Mouse (Mus musculus) layer of hippocampus, adult 9-11 months (tissue): ENCODE data around the gene Hspbap1.

ENCODE experiments used
- DNase-seq: peaks from one replicate; pipeline ENCODE4 v3.0.0; 2022

Gene Hspbap1

DNA sequence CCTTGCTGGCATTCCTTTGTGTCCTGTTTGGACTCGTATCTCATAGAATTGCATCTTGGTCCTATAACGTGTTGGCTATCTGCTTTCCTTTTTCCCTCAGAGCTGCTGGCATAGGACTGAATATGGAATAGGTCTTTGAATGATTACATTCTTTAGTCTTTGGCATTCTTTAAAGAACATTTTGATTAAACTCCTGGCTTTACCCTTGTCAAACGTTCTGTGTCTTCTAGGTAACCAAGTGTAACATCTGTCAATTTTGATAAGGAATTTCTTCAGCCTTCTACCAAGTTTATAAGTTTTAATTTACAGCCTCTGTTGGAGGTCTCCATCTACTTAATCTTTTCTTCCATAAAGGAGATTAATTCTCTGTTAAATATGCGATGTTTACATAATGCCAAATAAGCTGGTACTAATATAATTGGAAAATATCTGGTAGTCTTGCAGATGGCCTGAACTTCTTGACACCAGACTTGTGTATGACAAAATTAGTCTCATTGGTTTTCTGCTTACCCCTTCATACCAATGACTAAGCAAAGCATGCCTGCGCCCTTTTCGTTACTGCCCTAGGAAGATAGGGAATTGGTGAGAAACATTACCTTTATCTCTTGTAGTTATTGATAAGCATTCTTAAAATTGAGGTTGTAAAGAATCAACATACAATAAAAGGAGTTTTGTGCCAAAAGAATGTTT lies 36.9 kb downstream of the Hspbap1 start:
- no peak for DNase-seq

DNA sequence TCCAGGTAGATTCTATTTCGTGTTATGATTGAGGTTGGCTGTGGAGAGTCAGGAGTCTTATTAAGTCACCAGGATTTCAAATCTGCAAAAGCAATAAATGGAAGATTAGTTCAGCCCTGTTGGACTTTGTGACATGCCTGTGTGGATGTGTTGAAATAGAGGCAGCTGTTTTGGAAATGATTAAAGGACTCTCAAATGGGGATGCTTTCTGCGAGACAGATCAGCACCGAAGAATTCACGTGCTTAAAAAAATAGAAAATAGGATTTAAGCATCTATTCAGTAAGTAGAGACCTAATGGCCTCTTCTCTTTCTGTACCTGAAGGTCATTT lies 37.5 kb downstream of the Hspbap1 start:
- no peak for DNase-seq

DNA sequence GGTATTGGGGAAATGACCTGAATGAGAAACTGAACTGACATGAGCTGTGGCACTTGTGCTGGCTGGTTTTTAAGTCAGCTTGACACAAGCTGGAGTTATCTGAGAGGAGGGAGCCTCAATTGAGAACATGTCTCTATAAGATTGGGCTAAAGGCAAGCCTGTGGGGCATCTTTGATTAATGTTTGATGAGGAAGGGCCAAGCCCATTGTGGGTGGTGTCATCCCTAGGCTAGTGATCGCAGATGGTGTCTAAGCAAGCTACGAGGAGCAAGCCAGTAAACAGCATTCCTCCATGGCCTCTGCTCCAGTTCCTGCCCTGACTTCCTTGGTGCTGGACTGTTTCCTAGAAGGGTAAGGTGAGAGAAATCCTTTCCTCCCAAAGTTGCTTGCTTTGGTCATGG lies 38.7 kb downstream of the Hspbap1 start:
- no peak for DNase-seq

GRCm38 (mm10) chr16:35813119-35813518 lies 42.9 kb downstream of the Hspbap1 start:
- DNase-seq = no peak

GRCm38 (mm10) chr16:35817255-35818089 lies 47.3 kb downstream of the Hspbap1 start:
- peak; percentile 73 for DNase-seq

DNA sequence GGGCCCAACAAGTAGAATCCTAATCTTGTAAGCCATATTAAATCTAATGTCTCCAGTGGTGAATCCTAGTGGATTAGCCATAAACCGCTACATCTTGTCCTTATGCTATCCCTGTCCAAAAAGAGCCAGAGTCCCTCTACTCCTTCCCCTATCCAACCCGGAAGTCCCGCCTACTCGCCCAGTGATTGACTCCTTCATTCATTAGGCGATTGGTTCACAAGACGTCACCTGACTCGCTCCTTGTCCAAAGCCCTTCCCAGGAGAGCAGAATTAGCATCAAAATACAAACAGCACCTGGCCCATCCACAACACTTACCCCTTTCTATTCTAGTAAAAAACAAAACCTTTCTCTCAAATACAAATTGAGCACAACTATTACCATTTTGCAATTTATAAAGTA lies 59.8 kb downstream of the Hspbap1 start:
- no peak for DNase-seq

DNA sequence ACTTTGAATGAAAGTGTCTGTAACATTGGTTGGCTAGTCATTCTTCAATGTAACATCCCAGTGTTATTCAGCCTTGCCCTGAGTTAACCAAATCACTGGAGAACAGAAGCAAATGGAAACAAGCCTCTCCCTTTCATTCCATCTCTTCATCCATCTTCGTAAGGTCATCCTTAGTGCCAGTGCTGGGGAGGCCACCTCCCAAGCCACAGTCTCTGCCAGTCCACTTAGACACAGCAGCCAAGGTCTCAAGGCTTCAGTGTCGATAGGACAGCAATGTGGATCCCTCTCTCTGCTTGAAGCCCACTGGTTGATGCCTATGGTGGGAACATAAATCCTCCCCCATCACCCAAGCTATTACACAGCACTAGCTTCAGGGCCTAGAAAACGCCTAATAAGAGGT lies 62.8 kb downstream of the Hspbap1 start:
- no peak for DNase-seq

DNA sequence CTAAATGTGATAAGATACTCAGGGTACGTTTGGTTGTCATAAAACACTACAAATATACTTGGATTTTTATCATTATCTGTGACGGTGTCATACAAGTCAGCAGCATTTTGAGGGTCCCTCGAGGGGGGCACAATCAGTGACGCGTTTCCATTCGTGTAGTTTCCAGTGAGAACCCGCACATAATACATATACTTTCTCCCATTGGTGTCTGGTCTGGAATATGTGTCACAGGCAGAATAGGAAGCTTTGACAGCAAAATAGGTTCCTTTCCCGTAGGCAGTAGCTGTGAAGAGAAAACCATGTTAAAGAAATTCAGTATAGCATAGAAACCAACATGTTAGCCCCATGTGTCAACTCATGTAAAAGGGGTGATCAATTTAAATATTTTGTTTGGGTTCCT lies 64.5 kb downstream of the Hspbap1 start:
- DNase-seq = no peak

DNA sequence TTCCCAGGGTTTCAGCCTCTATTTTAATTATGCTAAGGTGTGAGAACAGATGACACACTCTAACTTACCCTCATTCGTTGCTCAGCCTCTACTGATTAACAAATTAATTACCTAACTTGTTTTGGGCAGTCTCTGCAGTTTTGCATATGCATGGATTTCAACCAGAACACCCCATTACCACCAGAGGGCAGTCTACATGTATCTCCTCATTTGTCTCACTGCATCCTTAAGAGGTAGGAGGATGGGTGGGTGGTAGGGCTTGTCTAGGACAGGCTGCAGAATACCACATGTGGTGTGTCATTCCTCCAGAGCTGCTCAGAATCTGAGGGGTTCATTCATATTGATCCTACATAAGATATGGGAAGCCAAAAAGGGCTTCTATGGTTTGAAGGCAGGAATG lies 69.5 kb downstream of the Hspbap1 start:
- peak; percentile 44 for DNase-seq

GRCm38 (mm10) chr16:35847138-35847537 lies 77.0 kb downstream of the Hspbap1 start:
- no peak for DNase-seq

DNA sequence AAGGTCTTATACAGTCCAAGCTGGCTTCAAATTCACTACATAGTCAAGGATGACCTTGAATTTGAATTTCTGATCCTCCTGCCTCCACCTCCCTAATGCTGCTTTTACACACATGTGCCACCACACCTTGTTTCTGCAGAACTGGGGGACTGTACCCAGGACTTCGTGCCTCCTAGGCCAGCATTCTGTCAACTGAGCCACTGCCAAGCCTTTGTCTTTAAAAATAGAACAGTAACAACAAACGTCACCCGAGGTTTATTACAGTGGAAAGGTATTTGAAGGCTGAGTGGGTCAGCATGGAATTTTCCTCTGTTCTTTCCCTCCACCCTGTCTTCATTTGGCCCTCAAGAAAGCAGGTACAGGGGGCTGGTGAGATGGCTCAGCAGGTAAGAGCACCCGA lies 85.7 kb downstream of the Hspbap1 start:
- no peak for DNase-seq

DNA sequence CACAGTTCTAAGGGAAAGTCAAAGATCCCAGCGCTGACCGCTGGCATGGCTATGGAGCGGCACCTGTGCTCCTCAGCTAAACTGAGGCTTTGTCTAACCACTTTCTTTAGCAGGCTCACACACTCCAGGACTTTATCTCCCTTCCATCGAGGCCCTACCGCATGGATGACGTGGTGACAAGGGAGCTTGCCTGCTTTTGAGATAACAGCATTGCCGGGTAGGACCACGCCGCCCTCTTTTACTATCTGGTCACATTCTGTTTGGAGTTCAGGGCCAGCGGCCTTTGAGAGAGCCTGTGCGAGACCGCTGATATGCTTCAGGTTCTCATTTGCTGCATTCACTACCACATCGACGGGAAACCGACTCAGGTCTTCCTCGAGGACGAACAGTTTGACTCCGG lies 86.6 kb downstream of the Hspbap1 start:
- DNase-seq = no peak

- DNase-seq = no peak
These were observed 90.1 kb downstream of the Hspbap1 start for GRCm38 (mm10) chr16:35860236-35860635.

DNA sequence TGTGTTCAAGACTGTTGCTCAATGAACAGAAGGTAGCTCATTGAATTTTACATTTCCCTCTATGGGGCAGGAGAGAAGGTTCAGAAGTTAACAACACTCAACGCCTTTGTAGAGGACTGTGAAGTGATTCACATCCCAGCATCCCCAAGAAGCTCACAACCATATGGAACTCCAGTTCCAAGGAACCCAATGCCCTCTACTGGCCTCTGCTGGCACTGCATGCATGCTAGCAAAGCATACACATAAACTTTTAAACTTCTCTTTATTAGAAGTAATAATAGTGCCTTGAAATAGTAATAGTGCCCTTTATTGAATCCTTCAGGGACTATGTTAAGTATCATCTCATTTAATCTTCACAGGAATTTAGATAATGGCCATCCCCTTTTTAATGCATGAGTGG lies 91.9 kb downstream of the Hspbap1 start:
- no peak for DNase-seq

DNA sequence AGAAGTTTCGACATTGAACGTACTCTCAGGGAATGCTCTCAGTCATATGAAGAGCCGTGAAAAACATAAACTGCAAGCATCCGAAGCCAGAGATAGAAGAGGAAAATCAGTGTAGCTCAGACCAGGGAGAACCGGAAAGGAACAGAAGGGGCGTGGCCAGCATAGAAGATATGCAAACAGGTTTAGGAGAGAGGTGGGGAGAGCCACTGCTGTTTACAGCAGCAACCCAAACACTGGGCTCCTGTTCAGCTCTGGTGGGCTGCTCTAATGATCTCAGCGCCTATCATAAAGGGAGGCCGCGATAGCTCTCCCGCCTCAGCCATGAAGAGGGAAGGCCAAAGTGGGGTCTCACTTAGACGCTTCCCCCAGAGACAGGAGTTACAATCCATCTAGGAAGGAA lies 97.6 kb downstream of the Hspbap1 start:
- DNase-seq = no peak

GRCm38 (mm10) chr16:35869126-35869525 lies 99.0 kb downstream of the Hspbap1 start:
- DNase-seq = no peak

DNA sequence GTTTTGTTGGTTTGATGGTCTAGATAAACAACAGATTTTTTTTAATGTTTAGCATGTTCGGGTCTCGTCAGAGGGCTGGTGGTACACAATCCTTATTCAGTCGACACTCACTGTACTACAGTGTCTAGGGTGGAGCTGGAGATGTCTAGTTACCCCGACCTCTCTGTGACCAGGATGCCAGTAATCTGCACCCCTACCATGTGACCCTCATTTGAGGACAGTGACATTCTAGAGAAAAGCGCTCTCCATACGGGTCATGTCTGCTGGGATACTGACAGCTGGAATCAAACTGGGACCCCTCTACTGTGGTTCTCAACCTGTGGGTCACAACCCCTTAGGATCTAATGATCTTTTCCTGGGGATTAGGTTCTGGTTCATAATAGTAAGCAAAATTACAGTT lies 99.5 kb downstream of the Hspbap1 start:
- no peak for DNase-seq

- no peak for DNase-seq
These were observed 100.4 kb downstream of the Hspbap1 start for GRCm38 (mm10) chr16:35870581-35871047.

DNA sequence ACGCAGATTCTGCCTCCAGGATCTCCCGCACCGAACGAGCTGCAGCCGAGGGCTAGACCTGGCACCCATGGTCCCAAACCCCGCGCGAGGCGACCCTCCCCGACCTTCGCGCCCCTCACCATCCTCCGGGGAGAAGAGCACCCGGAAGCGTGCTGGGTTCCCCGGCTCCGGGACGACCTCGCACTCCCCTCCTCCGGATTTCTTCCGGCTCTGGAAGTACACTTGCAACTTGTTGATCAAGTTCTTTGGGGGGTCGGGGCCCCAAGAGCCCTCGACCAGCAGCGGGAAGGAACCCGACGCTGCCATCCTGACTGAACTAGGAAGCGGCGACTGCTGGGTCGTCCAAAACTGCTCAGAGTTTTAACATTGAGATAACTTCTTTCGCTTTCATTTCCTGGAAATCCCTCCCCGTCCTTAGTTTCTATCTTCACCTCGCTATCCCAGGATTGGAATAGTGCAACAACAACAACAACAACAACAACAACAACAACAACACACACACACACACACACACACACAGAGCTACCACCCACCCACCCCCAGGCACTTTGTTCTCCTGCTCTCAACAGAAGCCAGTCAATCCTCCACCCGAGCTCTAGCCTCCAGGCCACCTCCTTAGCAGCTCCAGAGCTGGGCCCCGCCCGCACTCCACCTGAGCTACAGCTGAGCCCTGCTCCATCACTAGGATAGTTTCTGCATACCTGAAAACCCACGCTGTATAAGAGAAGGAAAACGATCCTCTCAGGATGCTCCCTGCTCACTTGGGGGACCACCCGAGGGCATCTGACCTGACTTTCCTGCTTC lies 101.1 kb downstream of the Hspbap1 start, which contains the start of gene Parp14:
Gene Parp14 (minus strand): TSS at position 497 of the 804 bp plus-strand sequence.
- peak; percentile 2 for DNase-seq

DNA sequence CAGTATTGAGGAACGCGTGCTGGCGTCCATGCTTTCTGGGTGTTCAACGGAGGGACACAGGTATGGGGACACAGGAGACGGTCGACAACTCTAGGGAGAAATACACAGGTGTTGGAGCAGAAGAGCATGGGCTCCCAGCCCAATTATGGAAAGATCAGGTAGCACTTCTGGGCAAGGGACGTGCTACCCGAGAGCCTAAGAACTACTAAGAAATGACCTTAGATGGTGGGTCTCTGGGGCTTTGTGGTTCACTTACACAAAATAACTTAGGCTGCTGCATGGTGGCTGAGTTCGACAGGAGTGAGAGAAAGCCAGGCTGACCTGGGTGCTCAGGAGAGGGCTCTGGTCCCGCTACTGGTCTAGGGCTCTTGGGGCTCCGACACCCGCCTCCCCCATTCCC lies 101.7 kb downstream of the Hspbap1 start:
- no peak for DNase-seq

DNA sequence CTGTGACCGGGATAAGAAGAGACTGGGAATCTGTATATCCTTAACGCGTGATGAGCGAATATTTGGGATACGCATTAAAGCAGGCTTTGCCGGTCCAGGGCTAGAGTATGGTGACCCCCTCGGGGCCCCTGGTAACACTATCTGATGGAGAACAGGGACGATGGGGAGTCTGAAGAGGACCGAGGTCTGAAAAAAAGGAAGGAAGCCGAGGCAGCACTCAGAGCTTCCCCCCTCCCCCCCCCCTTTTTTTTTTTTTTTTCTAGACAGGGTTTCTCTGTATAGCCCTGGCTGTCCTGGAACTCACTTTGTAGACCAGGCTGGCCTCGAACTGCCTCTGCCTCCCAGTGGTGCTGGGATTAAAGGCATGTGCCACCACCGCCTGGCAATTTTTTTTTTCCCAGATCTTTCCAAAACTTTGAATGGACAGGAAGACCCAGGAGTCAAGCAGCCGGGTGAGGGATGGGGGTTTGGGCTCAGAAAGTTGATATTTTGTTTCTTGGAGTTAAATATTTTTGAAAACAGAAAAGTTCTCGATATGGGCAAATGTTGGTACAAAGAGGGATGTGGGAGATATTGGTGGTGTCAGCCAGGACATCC lies 102.3 kb downstream of the Hspbap1 start:
- DNase-seq = no peak

GRCm38 (mm10) chr16:35874416-35874815 lies 104.2 kb downstream of the Hspbap1 start:
- DNase-seq = no peak
